Mouse (Mus musculus): Measurements from ENCODE around the gene Zfyve21.

GRCm38 (mm10) chr12:111766313-111767236 lies 47.4 kb upstream of the Zfyve21 start:
- TF ChIP-seq GATA1 (IDR thresholded peaks at IDR 0.05; ENCODE audit: borderline replicate concordance, low read length) (no peak), FLI1 (IDR thresholded peaks at IDR 0.05; ENCODE audit: low read length) (no peak)
